Mouse (Mus musculus) retina, postnatal 1 day (tissue): ENCODE measurements at regions not wholly inside any gene's neighbourhood (a gene's known extent, or its start where the extent isn't known, plus 50 kb on each side); places are given as distances from the start of the nearest gene placed in this dataset.

ENCODE experiments used
- DNase-seq: peaks from one replicate; pipeline ENCODE4 v3.0.0-alpha.2; 2012

GRCm38 (mm10) chr5:118380422-118381293 is 135.6 kb downstream of the 2410131K14Rik start:
- peak; percentile 91 for DNase-seq

GRCm38 (mm10) chr5:118381294-118381675 is 136.3 kb downstream of the 2410131K14Rik start:
- DNase-seq: peak; percentile 79

- DNase-seq: no peak
These were observed 141.1 kb downstream of the 2410131K14Rik start for GRCm38 (mm10) chr5:118386126-118386525.

DNA sequence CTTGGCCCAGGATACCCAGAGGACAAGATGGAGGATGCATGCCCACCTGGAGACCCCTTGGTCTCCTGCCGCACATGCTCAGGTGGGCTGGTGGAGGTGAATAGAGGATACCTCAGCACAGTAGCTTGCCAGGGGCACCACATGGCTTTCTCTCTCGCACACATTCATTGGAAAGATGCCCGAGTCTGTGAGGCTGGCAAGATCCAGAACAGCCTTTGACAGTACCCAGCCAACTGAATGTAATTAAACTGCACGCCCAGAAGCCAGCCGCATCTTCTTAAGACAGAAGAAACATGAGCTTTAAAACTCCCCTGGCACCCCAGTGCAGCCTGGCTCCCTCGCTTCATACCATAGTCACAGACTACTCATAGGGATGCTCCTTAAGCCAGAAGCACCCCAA is 143.4 kb downstream of the 2410131K14Rik start:
- peak; percentile 54 for DNase-seq

GRCm38 (mm10) chr5:118390691-118391373 is 145.8 kb downstream of the 2410131K14Rik start:
- DNase-seq: no peak

DNA sequence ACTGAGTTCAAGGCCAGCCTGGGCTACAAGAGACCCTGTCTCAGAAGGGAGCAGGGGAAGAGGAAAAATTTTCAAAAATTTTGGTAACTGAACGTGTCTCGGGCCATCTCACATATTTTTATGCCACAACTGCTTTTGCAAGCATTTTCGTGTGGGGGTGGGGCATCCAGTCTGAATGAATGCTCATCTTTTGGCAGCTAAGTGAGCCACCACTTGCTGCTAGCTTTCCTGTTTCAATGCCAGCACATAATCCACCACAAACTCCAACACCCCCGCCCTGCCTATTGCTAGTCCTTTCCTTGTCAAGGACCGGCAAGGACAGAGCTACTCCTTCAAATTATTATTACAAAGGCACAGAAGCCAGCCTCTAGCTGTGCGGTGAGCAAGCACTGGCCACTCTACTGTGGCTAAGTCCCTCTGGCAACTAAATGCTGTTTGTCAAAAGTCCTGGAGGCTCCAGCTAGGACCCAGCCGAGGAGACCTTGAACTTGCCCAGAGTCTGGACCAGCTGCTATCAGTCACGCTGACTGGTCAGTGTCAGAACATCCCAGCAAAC is 148.0 kb downstream of the 2410131K14Rik start:
- DNase-seq: no peak

DNA sequence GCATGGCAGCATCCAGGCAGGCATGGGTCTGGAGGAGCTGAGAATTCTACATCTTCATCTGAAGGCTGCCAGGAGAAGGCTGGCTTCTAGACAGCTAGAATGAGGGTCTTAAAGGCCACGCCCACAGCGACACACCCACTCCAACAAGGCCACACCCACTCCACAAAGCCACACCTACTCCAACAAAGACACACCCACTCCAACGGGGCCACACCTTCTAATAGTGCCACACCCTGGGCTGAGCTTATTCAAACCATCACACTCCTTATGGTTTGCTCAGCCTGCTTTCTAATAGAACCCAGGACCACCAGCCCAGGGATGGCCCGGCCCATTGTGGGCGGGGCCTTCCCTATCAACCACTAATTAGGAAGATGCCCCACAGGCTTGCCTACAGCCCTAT is 149.0 kb downstream of the 2410131K14Rik start:
- DNase-seq: no peak

- DNase-seq: peak; percentile 88
These were observed 151.1 kb downstream of the 2410131K14Rik start for GRCm38 (mm10) chr5:118396004-118396725.

DNA sequence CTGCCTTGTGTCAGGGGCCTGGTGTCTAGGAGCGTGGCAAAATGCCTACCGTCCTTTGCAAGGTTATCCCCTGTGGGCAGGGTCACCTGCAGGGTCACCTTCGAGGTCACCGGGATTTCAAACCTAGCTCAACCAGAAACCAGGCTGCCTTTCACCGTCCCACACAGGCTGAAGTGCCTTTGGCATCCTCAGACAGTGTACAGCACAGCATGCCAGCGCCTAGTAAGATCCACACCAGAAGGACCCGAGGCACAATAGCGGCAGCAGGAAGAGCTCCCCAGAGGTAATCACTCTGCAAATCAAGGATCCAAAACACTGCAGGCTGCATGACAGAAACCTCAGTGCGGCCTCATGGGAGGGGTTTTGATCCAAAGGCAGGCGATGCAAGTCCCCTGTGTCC is 155.9 kb downstream of the 2410131K14Rik start:
- DNase-seq: peak; percentile 21

DNA sequence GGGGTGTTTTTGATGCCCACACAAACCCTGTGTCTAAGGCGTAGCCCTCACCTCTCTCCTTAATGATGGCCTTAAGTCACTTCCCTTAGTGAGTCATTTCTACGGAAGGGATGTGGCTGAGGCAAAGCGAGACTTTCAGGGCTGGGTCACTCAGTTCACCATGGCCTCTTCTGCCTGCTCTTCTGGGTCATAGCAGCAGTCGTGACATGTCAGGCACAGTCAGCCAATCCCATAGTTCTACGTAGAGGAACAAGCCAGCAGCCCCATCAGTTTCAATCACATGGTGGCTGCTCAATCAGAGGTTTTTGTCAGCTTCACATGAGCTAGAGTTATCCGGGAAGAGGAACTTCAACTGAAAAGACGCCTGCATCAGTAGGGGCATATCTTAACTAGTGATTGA is 156.1 kb upstream of the Med13l start:
- no peak for DNase-seq

DNA sequence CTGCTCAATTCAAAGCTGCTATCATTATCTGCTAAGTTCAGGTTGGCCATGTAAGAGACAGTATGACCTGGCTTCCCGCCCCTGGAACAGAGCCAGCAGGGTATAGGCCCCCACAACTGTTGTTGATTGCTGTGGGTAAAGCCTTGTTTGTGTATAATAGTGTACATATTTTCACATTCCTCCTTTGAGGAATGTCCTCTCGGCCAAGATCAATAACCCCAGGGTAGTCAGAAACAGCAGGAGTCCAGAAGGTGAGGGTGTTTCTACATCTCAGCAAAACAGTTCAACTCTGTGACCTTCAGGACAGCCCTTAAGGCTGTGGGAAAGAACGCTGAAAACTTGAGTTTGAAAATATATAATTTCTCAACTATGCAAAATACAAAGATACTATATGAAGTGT is 155.1 kb upstream of the Med13l start:
- no peak for DNase-seq

DNA sequence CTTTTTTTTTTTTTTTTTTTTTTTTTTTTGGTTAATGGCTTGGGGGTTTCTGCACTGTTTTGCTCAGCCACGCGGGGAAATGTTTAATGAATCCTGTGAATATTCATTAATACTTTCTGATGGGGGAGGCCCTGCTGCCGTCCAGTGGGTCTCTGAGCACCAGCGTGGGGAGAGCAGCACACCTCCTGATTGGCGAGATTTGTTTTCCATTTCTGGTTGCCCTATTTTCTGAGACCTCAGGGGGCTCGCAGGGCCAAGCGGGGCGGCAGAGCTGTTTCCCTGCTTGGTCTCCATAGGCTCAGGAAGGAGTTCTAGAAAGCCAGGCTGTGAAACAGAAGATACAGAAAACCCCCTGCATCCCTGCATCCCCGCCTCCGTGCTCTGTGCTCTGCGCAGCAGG is 153.0 kb upstream of the Med13l start:
- DNase-seq: peak; percentile 70

GRCm38 (mm10) chr5:118407973-118408372 is 152.5 kb upstream of the Med13l start:
- no peak for DNase-seq

DNA sequence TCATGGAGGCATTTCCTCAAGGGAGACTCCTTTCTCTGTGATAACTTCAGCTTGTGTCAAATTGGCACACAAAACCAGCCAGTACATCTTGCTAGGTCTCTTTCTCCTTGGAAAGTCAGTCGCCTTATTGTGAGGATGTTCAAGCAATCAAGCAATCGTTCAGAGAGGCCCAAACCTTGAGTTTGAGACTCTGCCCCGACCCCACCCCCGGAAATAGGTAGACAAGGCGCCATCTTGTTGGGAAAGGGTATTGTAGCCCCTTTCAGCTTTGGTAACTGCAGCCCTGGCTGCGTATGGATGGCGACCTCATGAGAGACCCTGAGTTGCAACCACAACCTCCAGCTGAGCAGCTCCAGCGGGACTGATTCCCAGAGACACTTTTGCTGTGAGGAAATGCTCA is 151.7 kb upstream of the Med13l start:
- DNase-seq: no peak

- DNase-seq: peak; percentile 87
These were observed 146.8 kb upstream of the Med13l start for GRCm38 (mm10) chr5:118413428-118414282.

DNA sequence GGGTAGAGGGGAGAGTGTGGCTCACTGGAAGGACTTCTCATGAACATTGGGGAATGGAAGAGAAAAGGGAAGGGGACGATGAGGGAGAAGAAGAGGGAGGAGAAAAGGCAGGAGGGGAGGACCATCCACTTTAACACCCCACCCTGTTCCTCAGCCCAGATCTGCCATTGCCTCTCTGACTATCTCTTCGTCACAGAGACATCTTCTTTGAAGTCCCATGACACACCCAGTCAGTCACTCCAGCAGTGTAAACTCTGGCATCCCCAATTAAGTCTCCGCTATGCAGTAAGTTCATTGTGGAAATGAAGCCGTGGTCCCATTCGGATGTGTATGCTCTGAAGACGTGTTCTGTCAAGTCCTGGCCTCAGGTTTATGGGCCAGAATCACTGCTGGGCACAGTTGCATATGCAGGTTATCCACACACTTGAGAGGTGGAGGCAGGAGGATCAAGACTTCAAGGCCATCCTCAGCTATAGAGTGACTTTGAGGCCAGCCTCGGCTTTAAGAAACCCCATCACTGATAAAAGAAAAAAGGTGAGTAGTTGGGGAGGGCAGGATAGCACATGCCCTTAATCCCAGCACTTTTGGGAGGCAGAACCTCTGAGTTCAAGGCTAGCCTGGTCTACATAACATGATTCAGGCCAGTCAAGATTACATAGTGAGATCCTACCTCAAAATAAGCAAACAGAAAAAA is 141.0 kb upstream of the Med13l start:
- no peak for DNase-seq

GRCm38 (mm10) chr5:118421884-118422821 is 138.3 kb upstream of the Med13l start:
- DNase-seq: peak; percentile 89

- no peak for DNase-seq
These were observed 136.3 kb upstream of the Med13l start for GRCm38 (mm10) chr5:118424177-118424576.

DNA sequence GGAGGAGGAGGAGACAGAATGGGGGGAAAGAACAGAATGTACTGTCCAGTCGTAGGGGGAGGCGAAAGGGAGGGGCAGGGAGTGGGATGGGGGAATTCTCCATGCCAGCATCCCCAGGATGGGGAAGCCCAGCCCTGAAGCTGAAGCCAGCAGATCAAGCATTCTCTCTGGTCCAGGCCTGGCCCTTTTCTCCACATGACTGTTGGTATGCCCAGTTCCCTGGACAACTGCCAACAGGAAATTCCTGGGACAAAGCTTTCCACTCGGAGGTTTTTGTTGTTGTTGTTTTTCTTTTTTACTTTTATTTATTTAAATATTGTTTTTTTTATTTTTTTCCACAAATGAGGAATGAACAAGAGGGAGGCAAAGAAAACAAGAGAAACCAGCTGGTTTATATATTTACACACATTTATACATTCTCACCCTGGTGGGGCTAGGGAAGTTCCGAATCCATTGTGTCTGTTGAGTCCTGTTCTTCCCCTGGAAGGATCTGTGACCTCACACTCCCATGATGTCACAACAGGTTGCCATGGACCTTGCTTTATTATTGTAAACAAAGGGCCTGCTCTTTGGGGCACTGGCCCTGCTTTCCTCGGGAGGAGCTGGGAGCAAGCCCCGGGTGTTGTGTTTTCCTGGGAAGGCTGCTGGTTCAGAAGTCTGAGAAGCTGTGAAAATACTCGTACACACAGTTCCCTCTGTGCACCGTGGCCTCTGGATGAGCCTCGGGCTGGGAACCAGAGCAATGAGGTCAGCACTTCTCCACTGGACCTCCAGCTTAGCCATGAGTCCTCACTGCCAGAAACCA is 135.5 kb upstream of the Med13l start:
- DNase-seq: peak; percentile 76

GRCm38 (mm10) chr5:118426673-118427072 is 133.8 kb upstream of the Med13l start:
- DNase-seq: no peak
